8 mouse cellular contexts compared by ENCODE assay signal in genomic region chr7:127196484-127196883, GRCm38 (mm10). TPM values are rescaled to one million over a fixed set of nuclear protein-coding genes. Genes with fewer than 3 reads are reported as not detected.
DNase-seq lines count a peak whose midpoint lies in the region; ATAC-seq and TF ChIP-seq lines count a peak whose summit lies in the region.

No protein-coding gene starts in this region.

- no peak for TF ChIP-seq CTCF in layer of hippocampus, adult 2 months (conservative IDR thresholded peaks at IDR 0.05)
- no peak for TF ChIP-seq CTCF in intestine, postnatal 0 days (IDR thresholded peaks at IDR 0.05; ENCODE audit: low read depth)

- no peak for ATAC-seq in embryonic facial prominence, embryonic 14.5 days (ENCODE audit: low read depth)
- no peak for ATAC-seq in intestine, postnatal 0 days
- no peak for ATAC-seq in neural tube, embryonic 14.5 days (ENCODE audit: low read depth)

- DNase-seq in layer of hippocampus, adult 2 months (ENCODE audit: low spot score in 2 of 2): no peak
- DNase-seq in layer of hippocampus, postnatal 36 days: no peak
- no peak for DNase-seq in embryonic facial prominence, embryonic 14.5 days (ENCODE audit: low spot score)
- no peak for DNase-seq in urinary bladder, postnatal 14 days (ENCODE audit: low spot score)
- DNase-seq in layer of hippocampus, adult 11-12 months (ENCODE audit: low spot score): no peak
- no peak for DNase-seq in spleen, adult 18-20 months

- H3K4me3 ChIP-seq in layer of hippocampus, adult 2 months: peak overlapping the region; percentile 74
- H3K4me3 ChIP-seq in embryonic facial prominence, embryonic 14.5 days (ENCODE audit: low read depth, low read length): peak overlapping the region; percentile 66
- H3K4me3 ChIP-seq in intestine, postnatal 0 days (ENCODE audit: low read depth, low read length): peak overlapping the region; percentile 75
- peak overlapping the region; percentile 62 for H3K4me3 ChIP-seq in neural tube, embryonic 14.5 days (ENCODE audit: low read depth, low read length)

- WGBS in embryonic facial prominence, embryonic 14.5 days: 59% methylated on average over 11 of the region's 11 CpGs
- 49% methylated on average over 11 of the region's 11 CpGs for WGBS in intestine, postnatal 0 days
- 57% methylated on average over 11 of the region's 11 CpGs for whole genome bisulfite sequencing in neural tube, embryonic 14.5 days

- peak overlapping the region; percentile 72 for H3K9ac ChIP-seq in embryonic facial prominence, embryonic 14.5 days (ENCODE audit: low read depth, low read length)
- H3K9ac ChIP-seq in intestine, postnatal 0 days (ENCODE audit: low read depth, low read length): peak overlapping the region; percentile 64
- peak overlapping the region; percentile 64 for H3K9ac ChIP-seq in neural tube, embryonic 14.5 days (replicated peaks; ENCODE audit: low read depth, low read length)

- H3K36me3 ChIP-seq in embryonic facial prominence, embryonic 14.5 days (ENCODE audit: control insufficient read depth, insufficient read depth, low read length): peaks cover 76% of the 10 kb centered on the region
- peaks cover 73% of the 10 kb centered on the region for H3K36me3 ChIP-seq in intestine, postnatal 0 days (ENCODE audit: control insufficient read depth, insufficient read depth)
- peaks cover 71% of the 10 kb centered on the region for H3K36me3 ChIP-seq in neural tube, embryonic 14.5 days (ENCODE audit: control insufficient read depth, insufficient read depth, low read length)

- peak overlapping the region; percentile 75 for H3K4me2 ChIP-seq in embryonic facial prominence, embryonic 14.5 days (ENCODE audit: low read depth, low read length)
- peak overlapping the region; percentile 79 for H3K4me2 ChIP-seq in intestine, postnatal 0 days (replicated peaks; ENCODE audit: low read depth)
- H3K4me2 ChIP-seq in neural tube, embryonic 14.5 days (ENCODE audit: low read depth, low read length): peak overlapping the region; percentile 79

- peak overlapping the region; percentile 70 for H3K27ac ChIP-seq in layer of hippocampus, adult 2 months
- peak overlapping the region; percentile 93 for H3K27ac ChIP-seq in embryonic facial prominence, embryonic 14.5 days (replicated peaks; ENCODE audit: low read depth, low read length)
- H3K27ac ChIP-seq in intestine, postnatal 0 days (ENCODE audit: low read depth, low read length): no peak overlapping the region
- peak overlapping the region; percentile 82 for H3K27ac ChIP-seq in neural tube, embryonic 14.5 days (ENCODE audit: low read depth, low read length)

- no peaks in the 10 kb centered on the region for H3K27me3 ChIP-seq in embryonic facial prominence, embryonic 14.5 days (replicated peaks; ENCODE audit: control insufficient read depth, insufficient read depth, low read length)
- no peaks in the 10 kb centered on the region for H3K27me3 ChIP-seq in intestine, postnatal 0 days (replicated peaks; ENCODE audit: control insufficient read depth, insufficient read depth, low read length)
- no peaks in the 10 kb centered on the region for H3K27me3 ChIP-seq in neural tube, embryonic 14.5 days (ENCODE audit: control insufficient read depth, insufficient read depth, low read length)

- H3K9me3 ChIP-seq in embryonic facial prominence, embryonic 14.5 days (ENCODE audit: control insufficient read depth, low read length): no peaks in the 10 kb centered on the region
- H3K9me3 ChIP-seq in intestine, postnatal 0 days (ENCODE audit: control insufficient read depth): no peaks in the 10 kb centered on the region
- H3K9me3 ChIP-seq in neural tube, embryonic 14.5 days (ENCODE audit: control insufficient read depth, low read length): no peaks in the 10 kb centered on the region

- peaks cover 8% of the 10 kb centered on the region for H3K4me1 ChIP-seq in embryonic facial prominence, embryonic 14.5 days (ENCODE audit: control insufficient read depth, insufficient read depth, low read length)
- peaks cover 18% of the 10 kb centered on the region; the same call in 1 of the 2 replicates for H3K4me1 ChIP-seq in intestine, postnatal 0 days (replicated peaks; ENCODE audit: control insufficient read depth, insufficient read depth, low read length)
- H3K4me1 ChIP-seq in neural tube, embryonic 14.5 days (ENCODE audit: control insufficient read depth, insufficient read depth, low read length): peaks cover 16% of the 10 kb centered on the region

RNA-seq across cellular contexts. Expression of gene Cd2bp2, which starts 0.6 kb away (rescaled TPM):
- 10 to 100 TPM; 88.4 to 97.0 TPM for total RNA-seq in layer of hippocampus, adult 2 months (2021)
- total RNA-seq in layer of hippocampus, postnatal 36 days (2021): 10 to 100 TPM; 93.9 to 95.1 TPM
- polyA plus RNA-seq in embryonic facial prominence, embryonic 14.5 days (2014; fragmentation: Nextera tagmentation; extraction: Ambion mirVana): 45.4 and 55.1 TPM in 2 replicates
- 29.2 and 30.2 TPM in 2 replicates for polyA plus RNA-seq in intestine, postnatal 0 days (2015; fragmentation: Nextera tagmentation; extraction: Ambion mirVana)
- polyA plus RNA-seq in neural tube, embryonic 14.5 days (2014; fragmentation: Nextera tagmentation; extraction: Ambion mirVana): 58.1 and 71.9 TPM in 2 replicates

RNA-seq across cellular contexts. Expression of gene Tbc1d10b, which starts 11.8 kb away (rescaled TPM):
- total RNA-seq in layer of hippocampus, adult 2 months (2021): 100 to 1,000 TPM; 102 to 120 TPM
- total RNA-seq in layer of hippocampus, postnatal 36 days (2021): 100 to 1,000 TPM; 107 to 108 TPM
- polyA plus RNA-seq in embryonic facial prominence, embryonic 14.5 days (2014; fragmentation: Nextera tagmentation; extraction: Ambion mirVana): 25.0 and 27.1 TPM in 2 replicates
- 15.0 and 17.1 TPM in 2 replicates for polyA plus RNA-seq in intestine, postnatal 0 days (2015; fragmentation: Nextera tagmentation; extraction: Ambion mirVana)
- 28.5 and 29.4 TPM in 2 replicates for polyA plus RNA-seq in neural tube, embryonic 14.5 days (2014; fragmentation: Nextera tagmentation; extraction: Ambion mirVana)

RNA-seq across cellular contexts. Expression of gene Mylpf, which starts 12.2 kb away (rescaled TPM):
- 1 to 10 TPM; 1.3 to 1.9 TPM for total RNA-seq in layer of hippocampus, adult 2 months (2021)
- 1 to 10 TPM in 1 of 2 experiments, not detected in 1; 1.1 TPM for total RNA-seq in layer of hippocampus, postnatal 36 days (2021)
- polyA plus RNA-seq in embryonic facial prominence, embryonic 14.5 days (2014; fragmentation: Nextera tagmentation; extraction: Ambion mirVana): 1,018 and 1,489 TPM in 2 replicates
- polyA plus RNA-seq in intestine, postnatal 0 days (2015; fragmentation: Nextera tagmentation; extraction: Ambion mirVana): 10.7 and 12.3 TPM in 2 replicates
- 8.5 and 12.5 TPM in 2 replicates for polyA plus RNA-seq in neural tube, embryonic 14.5 days (2014; fragmentation: Nextera tagmentation; extraction: Ambion mirVana)

RNA-seq across cellular contexts. Expression of gene Zfp553, which starts 36.4 kb away (rescaled TPM):
- 10 to 100 TPM; 18.6 to 21.7 TPM for total RNA-seq in layer of hippocampus, adult 2 months (2021)
- total RNA-seq in layer of hippocampus, postnatal 36 days (2021): 10 to 100 TPM; 21.0 TPM
- 14.0 and 17.2 TPM in 2 replicates for polyA plus RNA-seq in embryonic facial prominence, embryonic 14.5 days (2014; fragmentation: Nextera tagmentation; extraction: Ambion mirVana)
- polyA plus RNA-seq in intestine, postnatal 0 days (2015; fragmentation: Nextera tagmentation; extraction: Ambion mirVana): 7.4 and 7.6 TPM in 2 replicates
- 21.5 and 24.0 TPM in 2 replicates for polyA plus RNA-seq in neural tube, embryonic 14.5 days (2014; fragmentation: Nextera tagmentation; extraction: Ambion mirVana)

RNA-seq across cellular contexts. Expression of gene Sept1, which starts 36.4 kb away (rescaled TPM):
- 1 to 10 TPM; 5.0 to 6.3 TPM for total RNA-seq in layer of hippocampus, adult 2 months (2021)
- total RNA-seq in layer of hippocampus, postnatal 36 days (2021): 1 to 10 TPM; 5.2 to 5.4 TPM
- polyA plus RNA-seq in embryonic facial prominence, embryonic 14.5 days (2014; fragmentation: Nextera tagmentation; extraction: Ambion mirVana): 12.5 and 15.9 TPM in 2 replicates
- polyA plus RNA-seq in intestine, postnatal 0 days (2015; fragmentation: Nextera tagmentation; extraction: Ambion mirVana): 6.3 and 6.6 TPM in 2 replicates
- polyA plus RNA-seq in neural tube, embryonic 14.5 days (2014; fragmentation: Nextera tagmentation; extraction: Ambion mirVana): 7.2 and 9.1 TPM in 2 replicates

Comparison
In these comparisons a context has a peak if more than half of its experiments do, and no peak if none do; other contexts are left out.
1. RNA of gene Mylpf, which starts 12.2 kb away (polyA plus RNA-seq): 1,018 to 1,489 TPM in embryonic facial prominence, embryonic 14.5 days; 8.5 to 12.5 TPM in neural tube, embryonic 14.5 days and 10.7 to 12.3 TPM in intestine, postnatal 0 days; every median in the first group is over 10 times any median in the second.
2. Peak in every context shown above with its lines, with median percentiles within 50 percentile points of each other: H3K4me3 ChIP-seq, H3K4me2 ChIP-seq and H3K9ac ChIP-seq.